Mouse (Mus musculus): ENCODE measurements around the gene Ano3.

GRCm38 (mm10) chr2:110737236-110737635, 213.5 kb downstream of the Ano3 start:
- TF ChIP-seq E2F4 (IDR thresholded peaks at IDR 0.05; ENCODE audit: insufficient replicate concordance, low read depth, low read length), result no peak
- no peak for TF ChIP-seq TCF12 (IDR thresholded peaks at IDR 0.05; ENCODE audit: low read depth, low read length)
- TF ChIP-seq SMC3 (IDR thresholded peaks at IDR 0.05; ENCODE audit: low read depth, low read length), result no peak
- no peak for TF ChIP-seq POLR2A (IDR thresholded peaks at IDR 0.05; ENCODE audit: low read depth, low read length)
- no peak for TF ChIP-seq CTCF (conservative IDR thresholded peaks at IDR 0.05 in 1 of 2, IDR thresholded peaks at IDR 0.05 in 1 of 2; ENCODE audit: low read depth in 2 of 2, low read length in 2 of 2)
- TF ChIP-seq EP300 (IDR thresholded peaks at IDR 0.05; ENCODE audit: low read length), result no peak
- no peak for TF ChIP-seq MAFK (IDR thresholded peaks at IDR 0.05; ENCODE audit: insufficient replicate concordance, low read length)
- TF ChIP-seq ZNF384 (IDR thresholded peaks at IDR 0.05; ENCODE audit: low read depth, low read length), result no peak
- no peak for TF ChIP-seq RCOR1 (conservative IDR thresholded peaks at IDR 0.05; ENCODE audit: low read depth, low read length)
- TF ChIP-seq ZKSCAN1 (IDR thresholded peaks at IDR 0.05; ENCODE audit: borderline replicate concordance, low read depth, low read length), result no peak
- no peak for TF ChIP-seq MAZ (IDR thresholded peaks at IDR 0.05; ENCODE audit: low read depth, low read length)
- no peak for TF ChIP-seq SIN3A (IDR thresholded peaks at IDR 0.05; ENCODE audit: low read length)
- TF ChIP-seq PAX5 (IDR thresholded peaks at IDR 0.05; ENCODE audit: low read length), result no peak
- no peak for TF ChIP-seq BHLHE40 (IDR thresholded peaks at IDR 0.05; ENCODE audit: low read depth, low read length)

Data from CH12.LX (cell line).